Mouse (Mus musculus): ENCODE data around the gene Mfap5. TPM values are rescaled to one million over a fixed set of nuclear protein-coding genes. Genes with fewer than 3 reads are reported as not detected.
"Not testable (repeated sequence)": the region's sequence is repeated elsewhere in the genome, so short reads cannot be mapped to it uniquely, and the experiment has no call there.

Mfap5 gene
- total RNA-seq, 1 experiment: 8.7 TPM

GRCm38 (mm10) chr6:122571617-122571959, 65.9 kb downstream of the Mfap5 start:
- in situ Hi-C loops (cut with MboI; ENCODE audit: low sequenced_read_pairs in 2 of 2, unreplicated experiment in 2 of 2): no loop called here
- Histone ChIP-seq H3K4me3 (ENCODE audit: insufficient read depth in 1 of 2, low read depth in 1 of 2, low read length in 2 of 2, poor library complexity in 1 of 2, severe bottlenecking in 1 of 2) (no peak overlapping the region), H3K27ac (ENCODE audit: insufficient read depth, low read depth, low read length, poor library complexity, severe bottlenecking) (no peak overlapping the region), H3K4me1 (ENCODE audit: control insufficient read depth in 2 of 2, insufficient read depth in 2 of 2, low read length in 2 of 2, poor library complexity in 1 of 2) (peaks cover 0 to 3% of the 10 kb centered on the region in 2 experiments; a peak in 1 of 4 replicates), H3K9me3 (ENCODE audit: control insufficient read depth, insufficient read depth, low read depth, low read length) (no peaks in the 10 kb centered on the region), H3K36me3 (ENCODE audit: control insufficient read depth, insufficient read depth, low read length, poor library complexity, severe bottlenecking) (no peaks in the 10 kb centered on the region), H3K9ac (ENCODE audit: insufficient read depth, low read depth, low read length, poor library complexity, severe bottlenecking) (no peak overlapping the region)
- no peak for DNase-seq (ENCODE audit: low read depth, low spot score)
- TF ChIP-seq MAFK (IDR thresholded peaks at IDR 0.05; ENCODE audit: insufficient read depth, low read depth, low read length): no peak
- no peak for TF ChIP-seq ZC3H11A (IDR thresholded peaks at IDR 0.05; ENCODE audit: borderline replicate concordance, low read depth, low read length)
- no peak for TF ChIP-seq ZNF384 (IDR thresholded peaks at IDR 0.05; ENCODE audit: low read depth, low read length)

- H3K36me3 ChIP-seq (ENCODE audit: control insufficient read depth, insufficient read depth, low read length, poor library complexity, severe bottlenecking); H3K9ac ChIP-seq (ENCODE audit: insufficient read depth, low read depth, low read length, poor library complexity, severe bottlenecking); H3K4me3 ChIP-seq (ENCODE audit: insufficient read depth in 1 of 2, low read depth in 1 of 2, low read length in 2 of 2, poor library complexity in 1 of 2, severe bottlenecking in 1 of 2); H3K9me3 ChIP-seq (ENCODE audit: control insufficient read depth, insufficient read depth, low read depth, low read length); H3K4me1 ChIP-seq (ENCODE audit: control insufficient read depth in 2 of 2, insufficient read depth in 2 of 2, low read length in 2 of 2, poor library complexity in 1 of 2); H3K27ac ChIP-seq (ENCODE audit: insufficient read depth, low read depth, low read length, poor library complexity, severe bottlenecking); DNase-seq (ENCODE audit: low read depth, low spot score): not testable (repeated sequence)
- in situ Hi-C loops (cut with MboI; ENCODE audit: low sequenced_read_pairs in 2 of 2, unreplicated experiment in 2 of 2): loop anchor here in 1 of 2 experiments (25.0 kb wide), 1 partner anchor 88 kb away; the partner anchor contains the start of gene Rimklb
These were observed 69.4 kb downstream of the Mfap5 start for GRCm38 (mm10) chr6:122575037-122575436.

GRCm38 (mm10) chr6:122577030-122577429, 71.4 kb downstream of the Mfap5 start:
- no peaks in the 10 kb centered on the region for H3K36me3 ChIP-seq (ENCODE audit: control insufficient read depth, insufficient read depth, low read length, poor library complexity, severe bottlenecking)
- no peak overlapping the region for H3K4me3 ChIP-seq (ENCODE audit: insufficient read depth in 1 of 2, low read depth in 1 of 2, low read length in 2 of 2, poor library complexity in 1 of 2, severe bottlenecking in 1 of 2)
- H3K9ac ChIP-seq (ENCODE audit: insufficient read depth, low read depth, low read length, poor library complexity, severe bottlenecking): no peak overlapping the region
- peak; percentile 57; the same call in 1 of the 2 replicates for TF ChIP-seq CHD2 (IDR thresholded peaks at IDR 0.05; ENCODE audit: low read depth, low read length)
- no peak for TF ChIP-seq ZNF384 (IDR thresholded peaks at IDR 0.05; ENCODE audit: low read depth, low read length)
- in situ Hi-C loops (cut with MboI; ENCODE audit: low sequenced_read_pairs in 2 of 2, unreplicated experiment in 2 of 2): loop anchor here in 1 of 2 experiments (25.0 kb wide), 1 partner anchor 90 kb away; the partner anchor contains the start of gene Rimklb
- DNase-seq (ENCODE audit: low read depth, low spot score): no peak
- H3K4me1 ChIP-seq (ENCODE audit: control insufficient read depth in 2 of 2, insufficient read depth in 2 of 2, low read length in 2 of 2, poor library complexity in 1 of 2): peaks cover 0 to 3% of the 10 kb centered on the region in 2 experiments; a peak in 1 of 4 replicates
- H3K9me3 ChIP-seq (ENCODE audit: control insufficient read depth, insufficient read depth, low read depth, low read length): no peaks in the 10 kb centered on the region
- H3K27ac ChIP-seq (ENCODE audit: insufficient read depth, low read depth, low read length, poor library complexity, severe bottlenecking): no peak overlapping the region

Other genes with a start within 250 kb of the Mfap5 start
- gene Klrg1, start 223.0 kb upstream of the Mfap5 start, total RNA-seq (2012; rRNA removed): not detected in 2 replicates
- gene M6pr, start 197.1 kb upstream of the Mfap5 start, total RNA-seq (2012; rRNA removed): 297 and 332 TPM in 2 replicates
- 169 and 238 TPM in 2 replicates for gene Phc1, start 165.3 kb upstream of the Mfap5 start, total RNA-seq (2012; rRNA removed)
- 36.3 and 54.4 TPM in 2 replicates for gene Rimklb, start 7.1 kb upstream of the Mfap5 start, total RNA-seq (2012; rRNA removed)
- gene Aicda, start 48.0 kb downstream of the Mfap5 start, total RNA-seq (2012; rRNA removed): 0.32 and 0.76 TPM in 2 replicates
- 5.9 and 8.8 TPM in 2 replicates for gene Apobec1, start 96.6 kb downstream of the Mfap5 start, total RNA-seq (2012; rRNA removed)
- gene Gdf3, start 104.2 kb downstream of the Mfap5 start, total RNA-seq (2012; rRNA removed): 155 and 219 TPM in 2 replicates
- gene Dppa3, start 120.6 kb downstream of the Mfap5 start, total RNA-seq (2012; rRNA removed): 19.2 and 19.6 TPM in 2 replicates
- 89.3 and 138 TPM in 2 replicates for gene Nanog, start 201.6 kb downstream of the Mfap5 start, total RNA-seq (2012; rRNA removed)